Mouse (Mus musculus) CH12.LX (cell line): ENCODE measurements at regions not wholly inside any gene's neighbourhood (a gene's known extent, or its start where the extent isn't known, plus 50 kb on each side); places are given as distances from the start of the nearest gene placed in this dataset.
A peak's percentile ranks its signal among the peaks of the same experiment; 100 is the strongest.

Source experiments
- DNase-seq: peaks from one replicate; pipeline ENCODE4 v3.0.0-alpha.2; 2013; ENCODE audit errors: extremely low read depth
- H3K27ac ChIP-seq: 2 replicates; pipeline ENCODE4 v1.5.1; 2012; ENCODE audit warnings: low read depth, mild to moderate bottlenecking, control low read depth, moderate library complexity; ENCODE audit not compliant: insufficient read depth
- H3K27me3 ChIP-seq: replicated peaks from 2 replicates; pipeline ENCODE3; 2012; ENCODE audit warnings: inconsistent platforms
- H3K36me3 ChIP-seq, 2 experiments: replicated peaks in 1 of 2; 2 replicates each; pipeline versions ENCODE3 to v1.6.1; 2012; ENCODE audit warnings: inconsistent platforms in 1 of 2, low read length in 1 of 2, mild to moderate bottlenecking in 1 of 2, mixed read lengths in 1 of 2, moderate library complexity in 1 of 2; ENCODE audit not compliant: control insufficient read depth in 1 of 2, insufficient read depth in 1 of 2
- H3K4me1 ChIP-seq, 2 experiments: 2 replicates each; pipeline ENCODE4 v1.6.1; 2012; ENCODE audit warnings: inconsistent platforms in 1 of 2, moderate library complexity in 1 of 2; ENCODE audit not compliant: insufficient read depth in 2 of 2, control insufficient read depth in 1 of 2
- H3K4me2 ChIP-seq: 2 replicates; pipeline ENCODE4 v1.6.1; 2012; ENCODE audit warnings: low read depth, mild to moderate bottlenecking, control low read depth; ENCODE audit not compliant: poor library complexity, insufficient read depth, severe bottlenecking
- H3K4me3 ChIP-seq, 3 experiments: fragments of 150-350 bp in 1 of 3; sonication (generic) in 1 of 3; replicated peaks in 1 of 3; 2 replicates each; pipeline versions ENCODE3 to v1.5.1; 2011 to 2012; ENCODE audit warnings: low read depth in 2 of 3, low read length in 2 of 3, mild to moderate bottlenecking in 2 of 3, moderate library complexity in 2 of 3, control low read depth in 1 of 3, improper control_type of control experiment in 1 of 3, inconsistent platforms in 1 of 3, mixed read lengths in 1 of 3; ENCODE audit not compliant: poor library complexity in 1 of 3
- H3K79me2 ChIP-seq: replicated peaks from 2 replicates; pipeline ENCODE4 v1.6.1; 2012; ENCODE audit warnings: mild to moderate bottlenecking, moderate library complexity; ENCODE audit not compliant: control insufficient read depth, poor library complexity, insufficient read depth, severe bottlenecking; ENCODE audit errors: extremely low read depth
- H3K9ac ChIP-seq: 2 replicates; pipeline ENCODE4 v1.6.1; 2012; ENCODE audit warnings: low read depth, mild to moderate bottlenecking, control low read depth, moderate library complexity; ENCODE audit not compliant: insufficient read depth
- H3K9me3 ChIP-seq: replicated peaks from 2 replicates; pipeline ENCODE3; 2012; ENCODE audit warnings: low read length, inconsistent platforms, mixed read lengths
- CHD2 ChIP-seq: IDR thresholded peaks from 2 replicates; pipeline ENCODE4 v1.6.1; 2011; ENCODE audit warnings: low read length, improper control_type of control experiment
- CTCF ChIP-seq, 2 experiments: IDR thresholded peaks in 1 of 2; conservative IDR thresholded peaks in 1 of 2; 2 replicates each; pipeline ENCODE4 v1.5.1; 2011 to 2012; ENCODE audit warnings: low read depth in 2 of 2, low read length in 2 of 2, improper control_type of control experiment in 1 of 2, inconsistent platforms in 1 of 2, mild to moderate bottlenecking in 1 of 2, moderate library complexity in 1 of 2
- E2F4 ChIP-seq: IDR thresholded peaks from 2 replicates; pipeline ENCODE4 v1.6.1; 2011; ENCODE audit warnings: low read depth, low read length, improper control_type of control experiment; ENCODE audit not compliant: insufficient replicate concordance
- ELF1 ChIP-seq: IDR thresholded peaks from 2 replicates; pipeline ENCODE4 v1.6.1; 2014; ENCODE audit warnings: low read depth, mild to moderate bottlenecking, inconsistent platforms, low read length, improper control_type of control experiment
- EP300 ChIP-seq: IDR thresholded peaks from 2 replicates; pipeline ENCODE4 v1.6.1; 2011; ENCODE audit warnings: low read length, improper control_type of control experiment
- ETS1 ChIP-seq: conservative IDR thresholded peaks from 2 replicates; pipeline ENCODE4 v1.6.1; 2012; ENCODE audit warnings: low read depth, mild to moderate bottlenecking, inconsistent platforms, low read length, improper control_type of control experiment, moderate library complexity
- GABPA ChIP-seq: IDR thresholded peaks from 2 replicates; pipeline ENCODE4 v1.6.1; 2012; ENCODE audit warnings: low read depth, low read length, improper control_type of control experiment, inconsistent platforms; ENCODE audit not compliant: insufficient replicate concordance
- IRF4 ChIP-seq: IDR thresholded peaks from 2 replicates; pipeline ENCODE4 v1.6.1; 2014; ENCODE audit warnings: low read depth, mild to moderate bottlenecking, inconsistent platforms, low read length, improper control_type of control experiment
- JUN ChIP-seq: IDR thresholded peaks from 2 replicates; pipeline ENCODE4 v1.6.1; 2011; ENCODE audit warnings: low read depth, mild to moderate bottlenecking, low read length, improper control_type of control experiment, moderate library complexity; ENCODE audit not compliant: insufficient read depth
- MAX ChIP-seq: IDR thresholded peaks from 2 replicates; pipeline ENCODE4 v1.6.1; 2011; ENCODE audit warnings: low read length, improper control_type of control experiment
- MEF2A ChIP-seq: IDR thresholded peaks from 2 replicates; pipeline ENCODE4 v1.6.1; 2014; ENCODE audit warnings: low read depth, mild to moderate bottlenecking, inconsistent platforms, low read length, improper control_type of control experiment, borderline replicate concordance
- MYC ChIP-seq: IDR thresholded peaks from 2 replicates; pipeline ENCODE4 v1.6.1; 2011; ENCODE audit warnings: low read depth, mild to moderate bottlenecking, improper control_type of control experiment, low read length
- PAX5 ChIP-seq: IDR thresholded peaks from 2 replicates; pipeline ENCODE4 v1.6.1; 2012; ENCODE audit warnings: low read length, inconsistent platforms, mixed read lengths
- RAD21 ChIP-seq: IDR thresholded peaks from 2 replicates; pipeline ENCODE4 v1.6.1; 2011; ENCODE audit warnings: low read depth, mild to moderate bottlenecking, low read length, improper control_type of control experiment, moderate library complexity
- SIN3A ChIP-seq: IDR thresholded peaks from 2 replicates; pipeline ENCODE4 v1.6.1; 2012; ENCODE audit warnings: low read length, improper control_type of control experiment, inconsistent platforms
- TBP ChIP-seq: conservative IDR thresholded peaks from 2 replicates; pipeline ENCODE4 v1.6.1; 2011; ENCODE audit warnings: low read depth, low read length, improper control_type of control experiment
- TCF12 ChIP-seq: IDR thresholded peaks from 2 replicates; pipeline ENCODE4 v1.6.1; 2014; ENCODE audit warnings: low read depth, mild to moderate bottlenecking, inconsistent platforms, low read length, improper control_type of control experiment
- USF2 ChIP-seq: conservative IDR thresholded peaks from 2 replicates; pipeline ENCODE4 v1.6.1; 2011; ENCODE audit warnings: low read depth, low read length, improper control_type of control experiment
- ZKSCAN1 ChIP-seq: IDR thresholded peaks from 2 replicates; pipeline ENCODE4 v1.6.1; 2012; ENCODE audit warnings: low read depth, inconsistent platforms, low read length, improper control_type of control experiment, borderline replicate concordance
- ZNF384 ChIP-seq: IDR thresholded peaks from 2 replicates; pipeline ENCODE4 v1.6.1; 2012; ENCODE audit warnings: low read depth, low read length, improper control_type of control experiment, inconsistent platforms
- dilution Hi-C: fragments of 300-500 bp; cut with MboI; formaldehyde crosslinking; loops from 2 replicates; pipeline ENCODE4 v1.14.3; 2020; ENCODE audit warnings: low sequenced_read_pairs; ENCODE audit not compliant: extremely low pct_unique_long_range_greater_than_20kb, extremely low pct_ligation_motif_present
- in situ Hi-C: fragments of 300-500 bp; cut with MboI; formaldehyde crosslinking; loops from 3 replicates; pipeline ENCODE4 v1.14.3; 2019; ENCODE audit warnings: low sequenced_read_pairs, low pct_ligation_motif_present, low pct_unique_long_range_greater_than_20kb, mixed read lengths

DNA sequence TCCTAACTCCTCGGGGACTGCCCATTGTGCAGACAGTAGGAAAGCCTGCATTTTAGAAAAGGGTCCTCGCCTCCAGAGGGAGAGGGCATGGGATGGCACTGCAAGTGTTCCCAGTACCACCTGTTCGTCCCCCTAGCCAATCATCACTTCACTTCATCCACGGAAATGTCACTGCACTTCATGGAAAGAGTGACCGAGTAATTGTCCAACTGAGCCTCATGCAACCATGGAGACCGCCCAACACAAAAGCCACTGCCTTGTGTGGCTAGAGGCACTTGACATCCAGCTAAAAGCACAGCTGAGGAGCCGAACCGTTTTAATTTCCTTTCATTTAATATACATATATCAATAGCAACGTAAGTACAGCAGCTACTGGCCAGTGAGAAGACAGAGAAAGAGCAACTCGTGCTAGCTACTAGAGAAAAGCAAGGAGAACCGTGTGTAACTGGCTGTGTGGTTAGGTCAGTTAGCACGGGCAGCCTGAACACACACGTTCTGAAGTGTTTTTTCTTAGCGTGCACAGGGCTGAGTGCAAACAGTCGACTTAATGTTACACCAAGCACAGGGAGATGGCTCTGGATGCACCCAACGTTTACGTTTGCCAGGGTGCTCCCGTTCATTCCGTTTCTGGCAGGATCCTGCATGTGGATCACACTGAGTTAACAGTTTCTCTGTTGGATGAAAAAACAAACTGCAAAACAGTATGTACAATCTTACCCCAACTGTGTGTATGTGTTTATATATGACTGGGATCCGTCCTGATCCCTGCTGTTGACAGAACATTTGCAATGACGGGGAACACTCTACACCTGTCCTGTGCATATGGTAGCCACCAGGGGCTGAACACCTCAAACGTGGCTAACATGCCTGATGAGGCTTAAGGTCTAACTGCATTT lies 202.8 kb upstream of the Klf14 start:
- Histone ChIP-seq H3K27me3 (no peaks in the 10 kb centered on the region), H3K79me2 (no peaks in the 10 kb centered on the region), H3K9ac (no peak overlapping the region), H3K9me3 (no peaks in the 10 kb centered on the region), H3K27ac (peak overlapping the region; percentile 49; the same call in 1 of the 2 replicates), H3K4me1 (peaks cover 43 to 91% of the 10 kb centered on the region in 2 experiments), H3K4me2 (no peak overlapping the region), H3K4me3 (no peak overlapping the region), H3K36me3 (peaks cover 24 to 68% of the 10 kb centered on the region in 2 experiments)
- in situ Hi-C loops (no loop called here), dilution Hi-C loops (no loop called here)
- peak; percentile 8; the same call in 1 of the 2 replicates for TF ChIP-seq MEF2A
- TF ChIP-seq ETS1: peak; percentile 32; the same call in 1 of the 2 replicates
- TF ChIP-seq ELF1: 0 out of 2 replicates have a peak, but pooled peaks have one; percentile 10
- TF ChIP-seq IRF4: no peak
- 0 out of 2 replicates have a peak, but pooled peaks have one; percentile 16 for TF ChIP-seq TCF12
- TF ChIP-seq ZNF384: no peak
- TF ChIP-seq CTCF (conservative IDR thresholded peaks at IDR 0.05 in 1 of 2, IDR thresholded peaks at IDR 0.05 in 1 of 2; ENCODE audit: low read depth in 2 of 2, low read length in 2 of 2): no peak
- peak; percentile 51; the same call in 1 of the 2 replicates for TF ChIP-seq MYC
- TF ChIP-seq EP300: no peak
- TF ChIP-seq TBP: no peak
- TF ChIP-seq JUN: peak; percentile 23; the same call in 1 of the 2 replicates
- DNase-seq: no peak

DNA sequence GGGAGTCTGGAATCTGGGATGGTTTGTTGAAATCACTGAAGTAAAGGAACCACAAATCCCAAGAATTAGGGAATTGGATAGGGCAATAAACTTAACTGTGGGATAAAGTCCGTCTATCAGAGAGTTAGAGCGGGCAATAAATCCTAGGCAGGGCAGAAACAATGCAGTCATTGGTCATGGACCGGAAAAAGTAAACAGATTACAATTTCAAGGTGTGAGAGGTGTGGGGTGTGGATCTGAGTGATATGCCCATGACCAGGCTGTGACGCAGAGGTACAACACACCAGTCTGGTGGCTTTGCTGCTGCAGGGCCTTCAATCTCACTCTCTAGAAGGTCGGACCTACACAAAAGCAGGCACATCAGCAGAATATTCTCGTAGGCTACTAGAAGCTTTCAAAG lies 206.1 kb upstream of the Klf14 start:
- Histone ChIP-seq H3K36me3 (peaks cover 28 to 75% of the 10 kb centered on the region in 2 experiments), H3K79me2 (no peaks in the 10 kb centered on the region), H3K9me3 (peaks cover 4% of the 10 kb centered on the region), H3K27me3 (no peaks in the 10 kb centered on the region), H3K4me2 (no peak overlapping the region), H3K9ac (no peak overlapping the region), H3K4me3 (no peak overlapping the region), H3K4me1 (peaks cover 31 to 89% of the 10 kb centered on the region in 2 experiments), H3K27ac (no peak overlapping the region)
- TF ChIP-seq SIN3A (no peak), IRF4 (no peak), GABPA (no peak), TBP (no peak), ETS1 (no peak), MAX (no peak), CTCF (conservative IDR thresholded peaks at IDR 0.05 in 1 of 2, IDR thresholded peaks at IDR 0.05 in 1 of 2; ENCODE audit: low read depth in 2 of 2, low read length in 2 of 2) (no peak), MEF2A (no peak), PAX5 (no peak), USF2 (no peak), ZKSCAN1 (no peak), RAD21 (no peak), E2F4 (no peak), CHD2 (no peak)
- dilution Hi-C loops (no loop called here), in situ Hi-C loops (no loop called here)
- no peak for DNase-seq
